ENCODE assay signal across 9 mouse cellular contexts in the genomic region with DNA sequence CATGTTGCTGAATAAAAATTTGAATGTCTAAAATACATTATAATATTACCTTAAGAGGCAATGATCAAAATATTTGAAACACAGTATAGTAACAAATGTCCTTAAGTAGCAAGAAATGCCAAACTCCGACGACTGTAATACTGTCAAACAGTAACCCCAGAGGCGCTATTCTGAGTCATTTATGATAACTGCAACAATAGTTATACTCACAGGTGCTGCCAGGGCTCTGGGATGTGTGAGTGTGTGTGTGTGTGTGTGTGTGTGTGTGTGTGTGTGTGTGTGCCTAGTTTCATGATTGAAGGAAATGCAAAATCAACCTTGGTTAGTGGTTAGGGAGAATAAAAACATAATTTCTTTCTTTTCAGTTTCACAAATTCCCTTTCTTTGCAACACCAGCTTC.
DNase-seq lines count a peak whose midpoint lies in the region; ATAC-seq and TF ChIP-seq lines count a peak whose summit lies in the region.
"Had no signal": no experiment of that assay in that cellular context is flagged by ENCODE, and none has a peak within 500 bp of the region (broad histone marks: within the 10 kb centered on the region; RNA-seq: fewer than 3 reads in every experiment).

No protein-coding gene starts in this region.

- H3K27ac ChIP-seq in left cerebral cortex, adult 2 months = peak overlapping the region; percentile 82; the same call in 1 of the 2 replicates
- H3K27ac ChIP-seq in forebrain, embryonic 12.5 days = peak overlapping the region; percentile 99
- H3K27ac ChIP-seq in intestine, embryonic 16.5 days (ENCODE audit: low read length) = no peak overlapping the region
- H3K27ac ChIP-seq in neural tube, embryonic 15.5 days (replicated peaks) = peak overlapping the region; percentile 97
- H3K27ac ChIP-seq: liver, embryonic 15.5 days had no signal

- no peak for DNase-seq in left cerebral cortex, adult 2 months (ENCODE audit: extremely low spot score in 1 of 2, low spot score in 2 of 2)
- DNase-seq in left cerebral cortex, postnatal 25 days (ENCODE audit: low spot score in 2 of 2) = no peak
- no peak for DNase-seq in ovary, postnatal 14 days (ENCODE audit: low spot score)
- no peak for DNase-seq in right cerebral cortex, postnatal 25 days
- DNase-seq in urinary bladder, adult 2 months (ENCODE audit: low spot score) = no peak

- no peaks in the 10 kb centered on the region for H3K27me3 ChIP-seq in forebrain, embryonic 12.5 days
- H3K27me3 ChIP-seq in intestine, embryonic 16.5 days (replicated peaks; ENCODE audit: control insufficient read depth, insufficient read depth, low read length) = no peaks in the 10 kb centered on the region
- H3K27me3 ChIP-seq in neural tube, embryonic 15.5 days (replicated peaks) = no peaks in the 10 kb centered on the region

- H3K4me1 ChIP-seq in forebrain, embryonic 12.5 days = peaks cover 33% of the 10 kb centered on the region
- peaks cover 23% of the 10 kb centered on the region for H3K4me1 ChIP-seq in intestine, embryonic 16.5 days (ENCODE audit: control insufficient read depth, insufficient read depth, low read length)
- H3K4me1 ChIP-seq in neural tube, embryonic 15.5 days = peaks cover 33% of the 10 kb centered on the region

- H3K4me2 ChIP-seq in forebrain, embryonic 12.5 days = peak overlapping the region; percentile 54
- H3K4me2 ChIP-seq in intestine, embryonic 16.5 days (ENCODE audit: low read depth, low read length) = peak overlapping the region; percentile 63
- H3K4me2 ChIP-seq in neural tube, embryonic 15.5 days = peak overlapping the region; percentile 74

- no peaks in the 10 kb centered on the region for H3K36me3 ChIP-seq in forebrain, embryonic 12.5 days (replicated peaks)
- H3K36me3 ChIP-seq in intestine, embryonic 16.5 days (ENCODE audit: control insufficient read depth, insufficient read depth, low read length) = no peaks in the 10 kb centered on the region
- H3K36me3 ChIP-seq in neural tube, embryonic 15.5 days = no peaks in the 10 kb centered on the region
- H3K36me3 ChIP-seq: liver, embryonic 15.5 days had no signal

- intact Hi-C loops in left cerebral cortex, adult 2 months (cut with DNase I) = loop anchor here (5.0 kb wide), 1 partner anchor 77 kb away; no protein-coding TSS in a partner anchor
- intact Hi-C loops in left cerebral cortex, postnatal 25 days (cut with DNase I) = loop anchor here (1.0 to 5.0 kb wide), 3 partner anchors 77 to 272 kb away; partner anchors contain the start of gene Ankrd28

- no peak overlapping the region for H3K4me3 ChIP-seq in left cerebral cortex, adult 2 months
- no peak overlapping the region for H3K4me3 ChIP-seq in forebrain, embryonic 12.5 days (replicated peaks)
- H3K4me3 ChIP-seq in intestine, embryonic 16.5 days (ENCODE audit: low read length) = no peak overlapping the region
- H3K4me3 ChIP-seq in neural tube, embryonic 15.5 days (replicated peaks) = peak overlapping the region; percentile 40

- no peak overlapping the region for H3K9ac ChIP-seq in forebrain, embryonic 12.5 days
- H3K9ac ChIP-seq in intestine, embryonic 16.5 days (ENCODE audit: low read depth, low read length) = no peak overlapping the region
- H3K9ac ChIP-seq in neural tube, embryonic 15.5 days (replicated peaks) = peak overlapping the region; percentile 54
- H3K9ac ChIP-seq: liver, embryonic 15.5 days had no signal

- no peak for ATAC-seq in forebrain, embryonic 12.5 days (ENCODE audit: low FRiP score)
- ATAC-seq in intestine, embryonic 16.5 days = 0 out of 2 replicates have a peak, but pooled peaks have one; percentile 32
- no peak for ATAC-seq in neural tube, embryonic 15.5 days (ENCODE audit: low FRiP score)

- no peaks in the 10 kb centered on the region for H3K9me3 ChIP-seq in forebrain, embryonic 12.5 days
- H3K9me3 ChIP-seq in intestine, embryonic 16.5 days (ENCODE audit: control insufficient read depth, low read length) = no peaks in the 10 kb centered on the region
- H3K9me3 ChIP-seq in neural tube, embryonic 15.5 days (replicated peaks) = no peaks in the 10 kb centered on the region
- H3K9me3 ChIP-seq: liver, embryonic 15.5 days had no signal

- no peak for TF ChIP-seq CTCF in left cerebral cortex, adult 2 months (IDR thresholded peaks at IDR 0.05)

- WGBS in forebrain, embryonic 12.5 days = 1% methylated on average over 3 of the region's 3 CpGs
- 15% methylated on average over 3 of the region's 3 CpGs for WGBS in intestine, embryonic 16.5 days
- 6% methylated on average over 3 of the region's 3 CpGs for WGBS in neural tube, embryonic 15.5 days
